Mouse (Mus musculus) megakaryocyte progenitor cell, adult 5-6 weeks (primary cell): ENCODE measurements at regions not wholly inside any gene's neighbourhood (a gene's known extent, or its start where the extent isn't known, plus 50 kb on each side); places are given as distances from the start of the nearest gene placed in this dataset.

Experiments
- ATAC-seq: replicated peaks from 2 replicates; pipeline ENCODE4 v1.8.0; 2016; ENCODE audit warnings: mild to moderate bottlenecking, moderate TSS enrichment, inconsistent platforms; ENCODE audit not compliant: poor library complexity

DNA sequence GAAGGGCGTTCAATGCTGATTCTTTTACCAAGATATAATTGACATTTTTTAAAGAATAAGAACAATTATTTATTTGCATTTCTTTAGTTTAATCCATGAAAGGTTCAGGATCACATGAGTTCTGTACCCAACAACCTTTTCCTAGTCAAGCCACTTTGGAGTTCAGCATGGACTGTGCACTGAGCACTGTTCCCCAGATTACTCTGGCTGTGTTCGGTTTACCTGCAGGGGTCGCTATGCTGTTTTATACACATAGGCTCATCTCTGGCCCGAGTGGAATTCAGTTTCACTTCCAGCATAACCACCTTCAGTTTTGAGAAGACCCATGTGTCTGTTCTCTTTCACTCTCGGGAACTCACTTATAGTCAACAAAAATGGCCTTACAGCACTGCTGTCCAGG is 93.5 kb upstream of the Smarcad1 start:
- ATAC-seq: peak; percentile 63

DNA sequence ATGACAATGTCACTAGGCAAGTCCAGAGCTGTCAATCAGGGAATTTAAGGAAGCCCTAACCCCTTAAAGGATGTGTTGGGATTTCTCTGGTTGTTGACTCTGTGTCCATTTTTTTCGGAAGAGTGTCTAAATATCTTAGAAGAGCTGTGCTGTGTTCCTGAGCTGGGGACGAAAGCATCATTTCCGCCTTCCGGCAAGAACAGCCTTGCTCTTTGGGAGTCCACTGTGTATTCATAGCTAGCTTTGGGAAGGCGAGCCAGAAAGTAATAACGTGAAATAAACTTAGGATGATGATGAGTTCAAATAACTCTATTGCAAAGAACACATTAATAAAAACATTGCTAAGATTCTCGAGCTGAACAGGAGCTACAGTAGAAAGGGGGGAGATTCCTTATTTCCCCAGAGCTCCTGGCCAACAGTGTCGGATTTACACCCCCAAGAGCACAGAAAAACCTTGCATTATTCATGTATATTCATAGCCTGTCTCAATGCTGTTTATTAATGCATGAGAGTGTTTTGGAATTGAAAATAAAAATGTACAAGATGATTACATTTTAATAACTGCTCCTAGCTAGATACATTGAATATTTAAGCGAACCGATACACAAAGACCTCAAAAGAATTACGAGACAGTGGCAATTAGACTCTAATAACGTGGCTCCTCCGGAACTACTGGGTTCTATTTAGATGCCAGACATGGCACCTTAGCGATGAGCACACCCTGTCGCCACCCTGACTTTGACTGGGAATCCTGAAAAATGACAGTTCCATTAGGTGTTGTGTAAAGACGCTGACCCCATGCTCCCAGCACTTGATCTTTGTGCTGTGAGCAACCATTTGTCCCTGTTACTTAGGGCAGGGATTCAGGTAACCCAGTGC is 80.5 kb upstream of the Smarcad1 start:
- ATAC-seq: no peak

DNA sequence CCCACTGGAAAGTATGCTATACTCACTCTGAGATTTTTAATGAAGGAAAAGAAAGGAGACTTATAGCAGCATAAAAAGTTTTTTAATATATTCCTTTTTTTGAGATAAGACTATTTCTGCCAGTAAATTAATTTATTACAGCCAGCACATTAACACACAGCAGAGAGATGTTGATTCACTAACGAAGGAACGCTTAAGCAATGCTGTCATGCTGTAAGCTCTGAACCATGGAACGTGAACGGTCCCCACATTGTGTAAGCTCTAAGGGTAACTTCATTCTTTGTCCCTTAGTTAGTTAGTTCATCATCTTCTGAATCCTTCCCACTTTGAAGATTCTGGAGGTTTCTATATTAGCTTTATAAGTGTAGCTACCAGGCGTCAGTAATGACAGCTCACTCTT is 79.8 kb upstream of the Smarcad1 start:
- no peak for ATAC-seq

DNA sequence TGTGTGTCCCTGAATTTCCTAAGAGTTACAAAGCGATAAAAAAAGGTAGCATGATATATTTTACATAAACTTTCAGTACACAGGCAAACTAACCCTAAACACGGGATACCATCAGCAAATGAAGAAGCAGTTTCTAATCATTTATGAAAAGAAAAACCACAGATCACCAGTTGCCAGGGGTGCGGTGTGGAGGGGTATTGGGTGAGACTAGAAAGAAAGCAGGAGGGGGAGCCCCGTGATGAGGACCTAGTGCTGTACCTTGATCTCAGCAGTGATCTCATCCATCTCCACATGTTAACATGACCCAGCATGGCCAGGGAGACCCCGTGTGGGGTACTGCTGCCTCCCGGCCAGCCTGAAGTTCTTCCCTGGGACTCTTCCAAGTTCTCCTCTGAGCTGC is 77.7 kb upstream of the Smarcad1 start:
- ATAC-seq: peak; percentile 54

DNA sequence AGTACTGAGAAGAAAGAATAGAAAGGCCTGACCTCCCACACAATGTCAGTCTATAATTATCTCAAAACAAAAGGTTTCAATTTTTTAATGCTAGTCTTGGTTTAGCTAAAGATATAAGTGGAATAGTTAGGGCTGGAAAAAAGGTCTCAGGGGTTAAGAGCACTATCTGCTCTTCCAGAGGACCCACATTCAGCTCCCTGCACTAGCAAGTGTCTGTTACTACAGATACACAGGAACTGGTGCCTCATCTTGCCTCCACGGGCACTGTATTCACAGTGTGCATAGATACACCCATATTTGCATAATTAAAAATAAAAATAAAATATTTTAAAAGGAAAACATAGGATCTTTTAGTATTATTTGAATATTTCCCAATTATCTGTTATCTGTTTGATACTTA is 77.2 kb upstream of the Smarcad1 start:
- peak; percentile 70 for ATAC-seq

DNA sequence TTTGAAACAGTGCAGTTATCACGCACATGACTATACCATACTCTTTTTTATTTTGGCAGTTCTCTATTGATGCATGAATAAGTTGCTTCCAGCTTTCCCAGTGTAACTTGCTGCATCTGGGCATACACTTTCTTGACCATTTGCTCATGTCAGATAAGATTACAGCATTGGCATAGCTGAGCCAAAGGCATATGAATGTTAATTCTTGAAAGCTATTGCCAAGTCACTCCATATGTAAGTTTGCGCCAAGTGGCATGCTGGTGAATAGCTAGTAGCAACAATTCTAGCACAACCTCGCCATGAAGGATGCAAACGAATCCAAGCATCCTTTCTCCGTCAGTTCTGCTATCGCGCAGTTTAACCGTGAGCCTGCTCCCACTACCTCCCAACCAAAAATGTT is 72.2 kb upstream of the Smarcad1 start:
- ATAC-seq: peak; percentile 58

DNA sequence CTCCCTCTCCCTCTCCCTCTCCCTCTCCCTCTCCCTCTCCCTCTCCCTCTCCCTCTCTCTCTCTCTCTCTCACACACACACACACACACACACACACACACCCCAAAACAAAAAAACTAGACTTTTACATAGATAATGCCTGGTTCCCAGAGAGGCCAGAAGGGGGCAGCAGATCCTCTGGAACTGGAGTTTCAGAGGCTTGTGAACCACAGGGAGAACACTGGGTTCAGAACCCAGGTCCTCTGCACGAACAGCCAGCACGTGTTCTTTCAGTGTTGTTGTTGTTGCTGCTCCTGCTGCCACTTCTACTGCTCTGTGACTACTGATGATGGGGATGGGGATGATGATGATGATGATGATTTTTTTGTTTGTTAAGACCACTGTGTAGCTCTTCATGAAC is 68.4 kb upstream of the Smarcad1 start:
- ATAC-seq: peak; percentile 92

DNA sequence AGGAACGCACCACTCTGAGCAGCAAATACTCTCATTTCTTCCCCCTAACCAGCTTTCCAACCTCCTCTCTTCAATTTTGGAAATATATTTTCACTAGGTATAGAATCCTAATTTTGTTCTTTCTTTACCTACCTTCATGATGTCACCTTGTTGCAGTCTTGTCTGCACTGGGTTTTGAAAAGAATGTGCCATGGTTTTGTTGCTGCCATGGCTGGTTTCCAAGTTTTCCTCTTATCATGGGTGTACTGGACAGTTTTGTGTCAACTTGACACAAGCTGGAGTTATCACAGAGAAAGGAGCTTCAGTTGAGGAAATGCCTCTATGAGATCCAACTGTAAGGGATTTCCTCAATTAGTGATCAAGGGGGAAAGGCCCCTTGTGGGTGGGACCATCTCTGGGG is 67.9 kb upstream of the Smarcad1 start:
- ATAC-seq: peak; percentile 38

DNA sequence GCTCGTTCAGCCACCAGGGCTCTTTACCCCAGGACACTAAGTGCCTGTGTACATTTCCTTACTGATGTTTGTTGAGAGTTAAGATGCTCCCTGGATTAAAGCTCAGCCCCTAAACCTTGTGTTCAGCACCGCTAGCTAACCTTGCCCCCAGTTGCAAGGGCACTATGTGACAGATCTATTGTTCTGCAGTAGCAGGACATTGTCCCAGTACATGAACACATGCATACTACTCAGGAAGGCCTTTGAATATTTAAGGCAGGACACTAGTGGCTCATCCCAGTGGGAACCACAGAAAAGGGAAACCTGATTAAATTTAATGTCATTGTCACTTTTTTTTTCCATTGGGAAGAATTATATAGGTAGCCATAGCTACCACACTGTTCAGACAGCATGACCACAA is 60.3 kb upstream of the Smarcad1 start:
- no peak for ATAC-seq
